Mouse (Mus musculus) frontal cortex, adult 2 months (tissue): ENCODE data around the gene Slc37a4. TPM values are rescaled to one million over a fixed set of nuclear protein-coding genes. Genes with fewer than 3 reads are reported as not detected.
A peak's percentile ranks its signal among the peaks of the same experiment; 100 is the strongest.
"Not testable (repeated sequence)": the region's sequence is repeated elsewhere in the genome, so short reads cannot be mapped to it uniquely, and the experiment has no call there.

Source experiments
- DNase-seq, 2 experiments: peaks; one replicate each; pipeline ENCODE4 v3.0.0; 2022; ENCODE audit warnings: low spot score in 1 of 2; ENCODE audit errors: extremely low spot score in 1 of 2
- polyA plus RNA-seq: library from polyadenylated mRNA; depleted of rRNA; stranded (reverse); fragments of >200 nt; gene quantifications from 2 replicates; pipeline ENCODE4 v1.2.3, GENCODE M21; 2012; rRNA removed

The Slc37a4 gene
- polyA plus RNA-seq: 43.3 and 46.9 TPM in 2 replicates

DNA sequence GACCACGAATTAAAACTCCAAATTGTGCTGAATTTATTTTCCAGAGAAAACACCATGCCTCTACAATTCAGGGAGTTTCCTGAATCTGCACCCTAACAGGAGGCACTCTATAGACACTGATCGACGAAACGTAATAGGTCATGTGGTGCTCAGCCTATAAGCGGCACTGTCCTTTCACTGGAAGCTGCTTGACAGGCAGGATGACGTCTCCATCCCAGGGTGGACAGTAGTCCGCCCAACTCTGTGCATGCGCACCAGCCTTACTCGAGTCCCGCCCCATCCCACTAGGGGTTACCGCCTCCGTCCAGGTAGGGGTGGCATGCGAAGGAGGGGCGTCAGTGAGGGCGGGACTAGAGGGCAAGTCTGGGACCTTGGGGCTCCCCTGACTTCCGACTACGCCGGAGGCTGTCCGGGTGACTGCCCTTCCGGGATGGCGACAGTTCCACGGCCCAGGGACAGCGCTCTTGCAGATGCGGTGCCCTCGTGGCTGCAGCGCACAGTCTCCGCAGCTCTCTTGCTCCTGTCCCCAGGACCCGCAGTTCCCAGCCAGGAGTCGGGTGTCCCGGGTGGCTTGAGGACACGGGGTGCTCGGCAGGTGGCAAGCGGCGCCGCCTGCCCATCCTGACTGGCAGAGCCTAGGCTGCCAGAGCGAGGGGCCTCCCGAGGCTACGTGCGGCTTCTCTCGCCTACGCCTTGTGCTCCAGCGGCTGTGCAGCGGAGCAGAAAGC is at the start of gene Slc37a4:
Gene Slc37a4 (plus strand): TSS at position 169 of the 728 bp plus-strand sequence.
- peak; percentile 93 to 95 for DNase-seq

- no peak for DNase-seq
Observed at GRCm38 (mm10) chr9:44347166-44347565, 49.5 kb upstream of the Slc37a4 start.

DNA sequence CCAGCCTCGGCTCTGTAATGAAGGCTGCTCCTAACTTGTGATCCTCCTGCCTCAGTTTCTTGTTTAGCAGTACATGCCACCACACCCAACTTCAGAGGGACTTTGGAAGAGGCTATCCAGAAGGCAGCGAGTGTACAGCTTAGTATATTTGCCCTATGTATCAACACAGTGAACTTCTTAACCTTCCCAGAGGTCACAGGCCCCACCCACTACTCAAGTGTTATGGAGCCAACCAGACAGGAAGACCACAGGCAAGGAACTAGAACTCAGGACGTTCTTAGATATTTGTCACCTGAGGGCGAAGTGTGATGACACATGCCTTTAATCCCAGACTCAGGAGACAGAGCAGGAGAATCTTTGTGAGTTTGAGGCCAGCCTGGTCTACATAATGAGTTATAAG is 49.0 kb upstream of the Slc37a4 start:
- no peak for DNase-seq

- no peak for DNase-seq
Observed at GRCm38 (mm10) chr9:44348546-44348945, 48.1 kb upstream of the Slc37a4 start.

GRCm38 (mm10) chr9:44351396-44351795 is 45.3 kb upstream of the Slc37a4 start:
- no peak for DNase-seq

- no peak for DNase-seq
Observed at GRCm38 (mm10) chr9:44352337-44352736, 44.3 kb upstream of the Slc37a4 start.

- no peak for DNase-seq
Observed at GRCm38 (mm10) chr9:44353142-44353541, 43.5 kb upstream of the Slc37a4 start.

DNA sequence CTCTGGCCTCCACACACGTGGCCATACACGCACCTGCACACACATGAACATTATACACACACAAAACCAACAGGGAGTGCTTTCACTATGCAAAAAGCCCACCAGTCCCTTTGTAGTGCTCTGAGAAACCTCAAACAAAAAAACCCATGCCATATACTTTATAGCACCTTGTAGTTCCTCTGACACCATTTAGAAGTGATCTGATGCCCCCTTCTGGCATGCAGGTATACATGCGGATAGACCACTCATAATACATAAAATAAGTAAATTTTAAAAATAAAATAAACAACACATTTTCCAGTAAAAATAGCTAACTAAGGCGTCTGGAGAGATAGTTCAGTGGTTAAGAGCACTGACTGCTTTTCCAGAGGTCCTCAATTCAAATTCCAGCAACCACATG is 39.4 kb upstream of the Slc37a4 start:
- no peak for DNase-seq

DNA sequence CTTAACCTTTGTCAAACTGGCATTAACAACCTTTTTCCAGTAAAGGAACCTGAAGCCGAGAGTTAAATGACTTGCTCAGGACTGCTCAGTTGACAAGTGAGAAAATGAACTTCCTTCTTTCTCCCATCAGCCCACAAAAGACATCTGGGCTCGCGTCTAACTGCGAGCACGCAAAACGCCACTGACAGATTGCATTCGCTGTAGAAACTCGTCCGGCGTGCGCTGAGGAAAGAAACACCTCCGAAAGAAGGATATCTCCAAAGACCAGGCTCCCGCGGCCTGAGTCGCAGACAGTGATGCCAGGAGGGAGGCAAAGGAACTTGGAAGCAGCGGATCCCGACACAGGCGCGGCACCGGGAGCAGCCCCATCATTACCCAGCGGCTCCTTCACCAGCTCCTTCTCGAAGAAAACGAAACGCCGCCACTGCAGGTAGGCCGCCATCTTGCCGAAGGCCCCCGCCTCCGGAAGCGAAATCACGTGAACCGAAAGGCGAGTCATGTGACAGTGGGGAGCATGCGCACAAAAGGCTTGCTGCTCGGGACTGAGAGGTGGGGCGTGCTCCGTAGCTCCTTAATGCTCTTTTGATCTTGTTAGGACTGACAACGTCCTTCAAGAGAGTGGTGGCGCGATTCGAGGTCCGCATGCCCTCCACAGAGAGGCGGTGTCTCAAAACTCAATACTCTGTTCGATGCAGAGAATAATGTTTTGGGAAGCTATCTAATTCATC is 35.3 kb upstream of the Slc37a4 start, which contains the start of gene Vps11:
Gene Vps11 (minus strand): TSS at position 481 of the 728 bp plus-strand sequence.
- DNase-seq: peak; percentile 87 to 97

GRCm38 (mm10) chr9:44361931-44362330 is 34.7 kb upstream of the Slc37a4 start:
- not testable (repeated sequence) for DNase-seq

DNA sequence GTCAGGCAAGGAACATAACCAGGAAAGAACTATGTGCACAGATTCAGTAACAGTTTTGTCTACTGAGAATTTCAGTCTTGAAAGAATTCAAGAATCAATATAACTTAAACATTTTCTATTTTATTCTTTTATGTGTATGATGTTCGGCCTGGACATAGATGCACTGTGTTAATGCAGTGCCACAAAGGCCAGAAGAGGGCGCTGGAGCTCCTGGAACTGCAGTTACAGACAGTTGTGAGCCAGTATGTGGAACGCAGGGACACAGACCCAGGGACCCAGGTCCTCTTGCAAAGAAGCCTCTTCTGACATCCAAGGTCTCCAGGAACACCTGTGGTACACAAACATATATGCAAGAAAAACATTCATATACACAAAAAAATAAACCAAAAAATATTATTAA is 32.2 kb upstream of the Slc37a4 start:
- peak in 1 of 2 experiments; percentile 35 for DNase-seq

GRCm38 (mm10) chr9:44373386-44373785 is 23.3 kb upstream of the Slc37a4 start:
- no peak for DNase-seq

- DNase-seq: no peak
Observed at GRCm38 (mm10) chr9:44376141-44376540, 20.5 kb upstream of the Slc37a4 start.

GRCm38 (mm10) chr9:44377335-44377734 is 19.3 kb upstream of the Slc37a4 start:
- not testable (repeated sequence) for DNase-seq

- no peak for DNase-seq
Observed at GRCm38 (mm10) chr9:44378153-44378730, 18.4 kb upstream of the Slc37a4 start.

GRCm38 (mm10) chr9:44379054-44379834 is 17.4 kb upstream of the Slc37a4 start, which contains the start of gene Hyou1:
Hyou1 (plus strand) TSS chr9:44379490.
- peak; percentile 97 to 99 for DNase-seq

GRCm38 (mm10) chr9:44379862-44380261 is 16.8 kb upstream of the Slc37a4 start:
- no peak for DNase-seq

GRCm38 (mm10) chr9:44384596-44384995 is 12.1 kb upstream of the Slc37a4 start:
- no peak for DNase-seq

- DNase-seq: no peak
Observed at GRCm38 (mm10) chr9:44387221-44387620, 9.4 kb upstream of the Slc37a4 start.

DNA sequence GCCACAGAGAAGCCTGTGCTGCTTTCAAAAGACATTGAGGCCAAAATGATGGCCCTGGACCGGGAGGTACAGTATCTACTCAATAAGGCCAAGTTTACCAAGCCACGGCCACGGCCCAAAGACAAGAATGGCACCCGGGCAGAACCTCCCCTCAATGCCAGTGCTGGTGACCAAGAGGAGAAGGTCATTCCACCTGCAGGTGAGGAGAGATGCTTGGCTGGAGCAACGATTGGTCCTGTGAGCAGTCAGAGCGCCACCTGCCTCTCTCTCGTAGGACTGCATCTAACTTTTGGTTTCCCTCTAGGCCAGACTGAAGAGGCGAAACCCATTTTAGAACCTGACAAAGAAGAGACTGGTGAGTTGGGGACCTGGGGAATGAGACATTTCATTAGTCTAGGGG is 7.4 kb upstream of the Slc37a4 start:
- peak in 1 of 2 experiments; percentile 66 for DNase-seq

DNA sequence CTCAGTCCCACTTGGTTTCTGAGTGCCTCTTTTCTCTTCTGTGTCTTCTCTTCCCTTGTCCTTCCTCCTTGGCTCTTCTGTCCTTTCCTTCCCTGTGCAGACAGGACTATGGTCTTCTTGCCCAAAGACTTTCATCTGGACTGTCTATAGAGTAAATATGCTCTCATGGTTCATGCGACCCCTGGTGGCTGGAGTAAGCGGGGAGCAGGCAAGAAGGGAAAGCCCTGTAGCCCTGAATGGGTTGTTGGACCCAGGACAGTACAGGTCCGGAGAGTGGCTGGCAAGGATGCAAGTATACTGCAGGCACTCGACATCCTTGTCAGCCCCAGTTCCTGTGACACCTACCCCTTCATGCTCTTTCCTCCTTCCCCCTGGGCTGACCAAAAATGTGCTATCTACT is 5.2 kb upstream of the Slc37a4 start:
- DNase-seq: peak in 1 of 2 experiments; percentile 80
